Mouse (Mus musculus) adrenal gland, adult (tissue): ENCODE results near the gene Lrrc59.
"Not testable (repeated sequence)": the region's sequence is repeated elsewhere in the genome, so short reads cannot be mapped to it uniquely, and the experiment has no call there.

Experiments
- DNase-seq, 2 experiments: peaks; one replicate each; pipeline ENCODE4 v3.0.0; 2022 to 2023; ENCODE audit warnings: low spot score in 1 of 2; ENCODE audit not compliant: inconsistent age in 2 of 2

Gene Lrrc59

GRCm38 (mm10) chr11:94692502-94692901, 62.9 kb downstream of the Lrrc59 start:
- DNase-seq: not testable (repeated sequence)
